Mouse (Mus musculus): ENCODE results near the gene St13.

St13 gene

DNA sequence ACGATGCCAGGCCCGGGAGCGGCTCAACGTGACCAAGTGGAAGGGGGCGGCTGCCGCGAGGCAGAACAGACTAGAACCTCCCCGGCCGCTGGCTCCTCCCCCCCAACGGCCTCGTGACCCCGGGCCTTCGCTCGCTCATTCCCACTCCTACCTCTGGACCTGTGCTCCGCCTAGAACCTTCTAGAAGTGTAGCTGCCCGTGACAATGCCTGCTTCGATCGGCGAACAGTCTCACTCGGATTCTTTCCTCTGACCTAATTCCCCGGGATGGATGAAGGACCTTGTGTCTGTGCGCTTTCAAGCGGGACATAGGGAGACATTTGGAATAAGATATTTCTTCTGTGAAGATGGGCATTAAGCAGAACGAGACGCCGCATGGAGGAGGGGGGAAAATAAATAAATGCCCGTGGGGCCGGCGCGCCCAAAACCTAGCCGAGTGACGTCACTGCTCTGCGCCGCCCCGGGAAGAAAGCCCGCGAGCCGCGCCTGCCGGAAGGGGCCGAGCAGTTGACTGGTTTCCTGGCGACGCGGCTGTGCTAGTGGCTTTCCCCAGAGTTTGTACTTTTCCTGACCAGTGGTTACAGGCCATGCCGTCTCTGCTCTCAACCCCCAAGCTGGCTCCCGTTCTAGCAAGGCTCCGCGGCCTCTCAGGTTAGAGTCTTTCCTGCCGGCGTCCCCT is at the start of gene St13, which contains the start of gene Xpnpep3:
TSS of gene St13 (minus strand) at position 440 of the 678 bp plus-strand sequence.
TSS of gene Xpnpep3 (plus strand) at position 501 of the 678 bp plus-strand sequence.
- DNase-seq (ENCODE audit: low spot score) = peak; percentile 97

DNA sequence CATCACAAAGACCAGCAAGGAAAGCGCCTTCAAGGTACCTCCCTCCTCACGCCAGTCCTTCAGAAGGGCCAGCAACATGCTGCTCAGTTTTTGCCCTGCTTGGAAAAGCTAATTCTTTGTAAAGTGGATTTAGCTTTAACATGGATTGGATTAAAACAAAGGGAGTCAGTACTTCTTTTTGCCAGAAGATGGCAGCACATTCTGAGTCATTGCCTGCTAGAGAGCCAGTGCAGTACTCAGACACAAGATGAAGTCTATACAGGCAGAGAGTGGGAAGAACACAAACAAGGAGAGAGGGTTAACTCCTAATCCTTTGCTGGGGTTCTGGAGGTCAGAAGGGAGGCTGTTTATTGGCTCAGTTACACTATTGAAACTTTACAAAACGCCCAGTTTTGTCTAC is 48.6 kb upstream of the St13 start:
- DNase-seq (ENCODE audit: low spot score) = peak; percentile 78

DNA sequence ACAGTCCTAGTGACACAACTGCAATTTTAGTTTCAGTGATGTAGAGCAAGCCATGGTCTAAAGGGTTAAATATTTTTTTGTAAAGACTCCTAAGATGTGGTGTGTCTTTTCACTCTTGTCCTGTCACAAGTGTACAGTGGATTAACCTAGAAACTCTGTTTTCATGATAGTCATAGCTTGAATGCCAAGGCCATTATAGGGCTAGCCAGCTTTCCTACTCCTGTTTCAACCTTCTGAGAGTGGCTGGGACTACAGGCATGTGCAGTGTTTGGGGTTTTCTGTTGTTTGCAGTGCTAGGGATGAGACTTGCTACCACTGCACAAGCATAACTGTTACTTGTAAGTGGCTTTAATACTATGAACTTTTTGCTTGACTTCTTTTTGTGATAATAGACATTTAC is 39.4 kb upstream of the St13 start:
- DNase-seq (ENCODE audit: low spot score) = no peak

DNA sequence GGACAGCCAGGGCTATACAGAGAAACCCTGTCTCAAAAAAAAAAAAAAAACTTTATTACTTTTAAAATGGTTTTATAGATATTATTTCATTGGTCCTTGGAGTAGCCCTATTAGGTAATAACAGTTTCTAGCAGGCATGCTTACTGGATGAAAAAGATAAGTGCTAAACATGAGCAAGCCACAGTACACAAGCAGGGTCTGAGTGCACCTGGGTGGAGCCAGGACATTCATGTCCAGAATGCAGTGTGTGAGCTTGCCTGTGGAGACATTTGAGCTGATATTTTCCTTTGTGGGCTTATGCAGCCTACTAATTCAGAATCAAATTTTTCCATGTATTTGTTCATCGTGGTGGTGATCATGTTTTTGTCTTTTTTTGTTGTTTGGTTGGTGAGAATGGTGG is 38.5 kb upstream of the St13 start:
- DNase-seq (ENCODE audit: low spot score) = no peak

DNA sequence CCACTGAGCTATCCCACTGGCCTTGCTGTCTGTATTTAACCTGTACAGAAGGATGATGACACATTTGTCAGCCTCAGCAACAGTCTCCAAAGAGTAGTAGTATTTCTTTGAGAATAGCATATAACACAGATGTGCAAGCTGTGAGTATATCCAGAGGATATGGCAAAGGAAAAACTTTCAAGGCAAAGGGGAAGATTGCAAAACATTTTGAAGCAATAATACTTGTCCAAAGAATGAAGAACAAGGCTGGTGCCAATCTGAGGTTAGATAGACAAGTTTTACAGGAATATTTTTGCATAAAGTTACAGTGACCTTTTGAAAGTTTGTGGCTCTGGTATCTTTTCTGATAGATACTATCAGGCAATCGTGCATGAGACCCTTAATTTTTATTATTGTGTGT is 31.3 kb upstream of the St13 start:
- DNase-seq (ENCODE audit: low spot score) = no peak

DNA sequence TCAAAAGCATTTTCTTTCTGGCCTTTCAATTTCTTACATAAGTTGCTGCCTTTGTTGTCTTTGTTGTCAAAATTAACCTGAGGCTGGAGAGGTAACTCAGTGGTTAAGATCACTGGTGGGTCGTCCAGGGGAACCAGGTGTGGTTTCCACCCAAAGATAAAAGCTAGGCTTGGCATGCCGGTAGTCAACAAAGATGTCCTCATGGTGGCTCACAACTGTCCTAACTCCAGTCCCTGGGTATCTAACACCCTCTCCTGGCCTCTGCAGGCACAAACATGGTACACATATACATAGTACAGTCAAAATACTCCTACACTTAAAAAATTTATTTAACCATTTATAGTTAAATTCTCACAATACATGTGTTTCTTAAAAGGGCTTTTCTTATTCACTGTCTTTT is 28.1 kb upstream of the St13 start:
- DNase-seq (ENCODE audit: low spot score) = no peak

DNA sequence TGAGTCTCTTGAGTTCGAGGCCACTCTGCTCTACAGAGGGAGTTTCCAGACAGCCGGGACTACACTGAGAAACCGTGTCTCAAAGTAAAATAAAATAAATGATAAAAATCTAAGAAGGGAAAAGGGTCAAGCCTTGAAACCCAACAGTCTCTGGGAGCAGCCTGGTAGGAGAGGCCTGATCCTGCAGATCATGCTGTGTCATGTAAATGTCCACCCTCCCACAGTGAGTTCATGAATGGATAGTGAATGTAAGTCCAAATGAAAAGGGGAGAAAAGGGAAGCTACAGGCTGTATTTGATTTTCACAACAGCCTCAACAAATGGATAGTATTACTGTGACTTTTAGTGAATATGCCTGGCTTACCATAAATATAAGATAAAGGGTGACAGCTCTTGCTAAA is 25.4 kb upstream of the St13 start:
- DNase-seq (ENCODE audit: low spot score) = no peak

DNA sequence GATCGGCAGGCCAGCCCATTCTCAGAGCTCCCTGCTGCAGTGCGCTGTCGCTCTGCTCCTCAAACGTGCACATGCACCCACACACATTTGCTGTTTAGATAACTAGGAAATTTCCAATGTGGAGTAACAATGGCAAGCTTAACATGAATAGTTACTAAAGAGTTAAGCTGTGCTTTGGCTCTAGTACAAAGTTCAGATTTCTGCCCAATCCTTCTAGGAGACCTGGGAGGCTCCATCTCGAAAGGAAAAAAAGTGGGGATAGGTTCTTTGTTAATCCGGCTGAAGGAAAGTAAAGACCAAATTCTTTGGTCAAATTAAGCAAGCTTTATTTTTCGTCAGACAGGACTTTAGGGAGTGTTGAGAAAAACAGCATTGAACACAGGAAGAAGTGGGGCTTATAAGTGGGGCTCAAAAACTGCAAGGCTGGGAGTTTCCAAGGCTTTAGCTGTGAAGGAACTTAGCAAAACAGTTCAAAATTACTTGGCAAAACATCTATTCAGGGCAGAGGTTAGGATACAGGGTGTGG is 22.3 kb upstream of the St13 start:
- no peak for DNase-seq (ENCODE audit: low spot score)

DNA sequence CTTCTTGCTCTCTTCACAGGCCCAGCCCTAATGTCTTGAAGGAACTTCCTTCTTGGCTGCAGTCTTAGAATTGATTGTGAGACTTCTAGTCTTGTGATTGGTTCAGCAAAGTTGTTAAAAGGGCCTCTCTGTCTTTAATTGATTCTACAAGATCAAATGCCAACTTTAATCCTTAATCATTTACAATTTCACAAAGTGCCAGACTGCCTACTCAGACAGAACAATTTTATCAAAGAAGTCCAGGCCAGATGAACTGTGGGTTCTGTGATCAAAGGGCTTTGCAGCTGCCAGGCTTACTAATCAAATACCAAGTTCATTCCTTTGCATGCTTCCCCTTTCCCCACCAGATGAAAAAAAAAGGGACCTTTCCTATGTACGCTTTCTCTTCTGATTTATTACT is 21.6 kb upstream of the St13 start:
- no peak for DNase-seq (ENCODE audit: low spot score)

DNA sequence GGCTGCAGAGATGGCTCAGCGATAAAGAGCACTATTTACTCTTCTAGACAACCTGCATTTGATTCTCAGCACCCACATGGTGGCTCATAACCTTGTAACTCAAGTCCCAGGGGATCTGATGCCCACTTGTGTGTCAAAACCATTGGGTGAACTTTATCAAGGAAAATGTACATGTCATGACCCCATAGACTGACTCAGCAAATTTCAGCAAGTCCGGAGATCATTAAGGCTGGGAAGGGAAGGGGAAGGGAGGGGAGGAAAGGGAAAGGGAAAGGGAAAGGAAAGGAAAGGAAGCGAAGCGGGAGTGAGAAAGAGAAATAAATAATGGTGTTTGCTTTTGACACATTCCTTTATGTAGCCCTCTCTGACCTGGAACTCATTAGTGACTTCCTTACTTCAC is 18.2 kb upstream of the St13 start:
- no peak for DNase-seq (ENCODE audit: low spot score)

DNA sequence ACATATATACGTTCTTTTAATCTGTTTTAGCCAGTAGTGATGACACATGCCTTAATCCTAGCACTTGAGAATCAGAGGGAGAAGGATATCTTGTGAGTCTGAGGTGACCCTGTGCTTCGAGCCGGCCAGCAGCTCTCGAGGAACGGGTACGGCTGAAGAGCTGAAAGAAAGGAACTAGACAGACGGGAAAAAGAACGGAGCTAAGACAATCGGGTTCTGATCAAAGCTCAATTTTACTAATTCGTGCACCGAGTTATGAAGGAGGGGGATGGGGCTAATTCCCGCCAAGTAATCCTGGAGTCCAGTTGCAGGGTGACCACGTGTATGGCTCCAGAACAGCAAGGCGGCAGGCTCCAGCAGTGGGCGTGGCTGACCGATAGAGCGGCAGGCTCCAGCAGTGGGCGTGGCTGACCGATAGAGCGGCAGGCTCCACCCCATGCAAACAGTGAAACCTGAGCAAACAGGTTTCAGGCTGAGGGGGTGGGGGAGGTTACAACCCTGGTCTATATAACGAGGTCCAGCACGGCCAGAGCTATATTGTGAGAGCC is 17.0 kb upstream of the St13 start:
- peak; percentile 75 for DNase-seq (ENCODE audit: low spot score)

DNA sequence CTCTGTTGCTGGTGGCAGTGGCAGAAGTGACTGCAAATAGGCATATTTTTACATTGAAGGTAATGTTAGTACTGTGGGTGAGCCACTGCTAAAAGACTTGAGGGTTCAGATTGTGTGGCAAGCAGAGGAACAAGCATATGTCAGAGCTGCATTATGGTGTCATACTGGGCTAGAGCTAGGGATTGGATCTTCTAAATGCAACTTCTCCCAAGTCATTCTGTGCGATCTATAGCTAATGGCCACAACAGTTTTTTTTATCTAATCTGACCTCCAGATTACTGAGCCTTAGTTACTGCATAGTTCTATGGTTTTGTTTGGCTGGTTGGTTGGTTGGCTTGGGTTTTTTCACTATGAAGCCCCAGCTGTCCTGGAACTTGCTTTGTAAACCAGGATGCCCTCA is 8.3 kb upstream of the St13 start, which contains the start of gene Dnajb7:
TSS of gene Dnajb7 (minus strand) at position 101 of the 400 bp plus-strand sequence.
- no peak for DNase-seq (ENCODE audit: low spot score)

DNA sequence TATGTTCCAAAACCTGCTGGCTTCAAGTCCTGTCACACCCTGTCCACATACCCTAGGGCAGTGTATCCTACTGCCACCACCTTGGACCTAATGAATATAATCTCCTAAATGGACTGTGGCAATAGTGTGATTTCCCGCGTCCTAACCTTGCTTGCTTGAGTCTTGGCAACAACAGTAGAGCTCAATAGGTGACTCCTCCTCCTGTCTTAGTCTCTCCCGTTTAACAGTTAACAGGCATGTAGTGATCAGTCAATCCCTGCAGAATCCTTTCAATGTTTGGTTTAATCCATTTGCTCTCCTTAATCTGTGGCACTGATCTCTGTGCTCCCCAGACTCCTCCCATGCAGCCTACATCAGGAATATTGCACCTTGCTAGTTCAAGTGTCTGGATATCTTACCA is 5.1 kb upstream of the St13 start:
- DNase-seq (ENCODE audit: low spot score) = no peak

DNA sequence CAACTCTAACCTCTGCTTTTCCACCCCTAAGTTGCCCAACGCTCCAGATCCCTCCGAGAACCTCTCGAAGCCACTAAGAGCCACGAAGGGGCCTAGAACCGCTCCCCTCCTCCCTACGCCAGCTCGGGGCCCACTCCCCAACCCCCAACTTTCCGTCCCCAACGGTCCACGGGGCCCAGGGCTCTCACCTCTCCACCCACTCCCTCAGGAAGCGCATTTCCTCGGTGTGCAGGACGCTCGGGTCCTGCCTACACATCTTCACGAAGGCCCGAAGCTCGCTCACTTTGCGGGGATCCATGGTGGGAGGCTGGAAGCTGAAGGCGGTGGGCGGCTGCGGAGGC is 610 bp downstream of the St13 start:
- no peak for DNase-seq (ENCODE audit: low spot score)

DNA sequence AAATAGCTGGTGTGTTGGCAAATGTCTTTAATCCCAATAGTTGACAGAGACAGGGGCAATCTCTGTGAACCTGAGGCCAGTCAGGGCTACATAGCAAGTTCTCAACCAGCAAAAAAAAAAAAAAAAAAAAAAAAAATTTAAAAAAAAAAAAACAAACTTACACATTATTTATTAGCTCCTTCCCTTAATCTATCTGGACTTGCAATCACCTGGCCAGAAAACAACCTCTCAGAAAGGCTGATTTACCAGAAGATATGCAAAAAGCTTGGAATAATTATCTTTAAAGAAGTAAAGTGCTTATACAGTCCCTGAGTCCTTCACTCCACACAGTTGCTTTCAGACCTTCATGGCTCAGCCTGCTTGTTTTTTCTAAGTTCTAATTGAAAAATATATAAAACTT is 1.7 kb downstream of the St13 start:
- no peak for DNase-seq (ENCODE audit: low spot score)

DNA sequence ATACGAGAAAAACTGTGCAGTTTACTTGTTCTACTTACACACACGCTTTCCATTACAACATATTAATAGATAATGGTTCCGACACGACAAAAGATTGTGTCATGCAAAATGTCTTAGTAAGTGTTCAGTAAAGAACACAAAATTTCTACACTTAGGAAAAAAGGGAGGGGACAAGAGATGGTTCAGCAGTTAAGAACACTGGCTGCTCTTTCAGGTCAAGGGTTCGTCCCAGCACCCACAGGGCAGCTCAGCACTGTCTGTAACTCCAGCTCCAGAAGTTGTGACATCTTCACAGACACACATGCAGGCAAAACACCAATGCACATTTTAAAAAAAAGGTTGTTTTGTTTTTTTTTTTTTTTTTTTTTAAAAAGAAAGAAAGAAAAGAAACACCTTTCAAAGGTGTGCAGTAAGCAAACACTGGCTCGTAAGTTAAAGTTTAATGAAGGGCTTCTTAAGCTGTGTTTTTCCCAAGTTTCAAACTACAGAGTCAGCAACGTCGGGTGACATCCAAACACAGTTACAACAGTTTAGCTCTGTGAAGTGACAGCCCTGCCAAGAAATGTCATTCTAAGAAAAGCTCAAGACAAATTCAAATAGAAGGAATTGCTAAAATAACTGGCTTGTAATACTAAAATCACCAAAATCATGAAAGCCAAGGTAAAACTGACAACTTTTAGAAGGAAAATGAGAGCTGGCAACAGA is 5.5 kb downstream of the St13 start:
- no peak for DNase-seq (ENCODE audit: low spot score)

DNA sequence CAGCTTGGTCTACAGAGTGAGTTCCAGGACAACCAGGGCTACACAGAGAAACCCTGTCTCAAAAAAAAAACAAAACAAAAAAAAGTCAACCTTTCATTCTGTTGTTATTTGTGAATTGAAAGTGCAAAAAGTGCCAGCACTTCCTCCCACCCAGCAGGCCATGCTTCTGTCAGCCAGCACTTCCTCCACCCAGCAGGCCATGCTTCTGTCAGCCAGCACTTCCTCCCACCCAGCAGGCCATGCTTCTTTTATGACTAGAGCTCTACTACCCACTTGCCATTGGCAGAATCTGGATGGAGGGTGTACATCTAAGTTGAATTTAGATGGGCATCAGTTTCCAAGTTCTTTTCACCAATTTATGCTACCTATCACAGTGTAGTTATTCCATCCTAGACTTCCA is 6.9 kb downstream of the St13 start:
- DNase-seq (ENCODE audit: low spot score) = peak; percentile 28

DNA sequence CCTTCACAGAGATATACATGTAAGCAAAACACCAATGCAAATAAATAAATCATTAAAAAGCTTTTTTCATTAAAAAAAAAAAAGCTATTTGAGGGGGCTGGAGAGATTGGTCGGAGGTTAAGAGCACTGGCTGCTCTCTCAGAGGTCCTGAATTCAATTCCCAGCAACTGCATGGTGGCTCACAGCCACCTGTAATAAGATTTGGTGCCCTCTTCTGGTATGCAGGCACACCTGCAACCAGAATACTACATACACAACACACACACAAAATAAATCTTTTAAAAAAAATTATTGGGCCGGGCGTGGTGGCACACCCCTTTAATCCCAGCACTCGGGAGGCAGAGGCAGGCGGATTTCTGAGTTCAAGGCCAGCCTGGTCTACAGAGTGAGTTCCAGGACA is 13.6 kb downstream of the St13 start:
- DNase-seq (ENCODE audit: low spot score) = no peak

DNA sequence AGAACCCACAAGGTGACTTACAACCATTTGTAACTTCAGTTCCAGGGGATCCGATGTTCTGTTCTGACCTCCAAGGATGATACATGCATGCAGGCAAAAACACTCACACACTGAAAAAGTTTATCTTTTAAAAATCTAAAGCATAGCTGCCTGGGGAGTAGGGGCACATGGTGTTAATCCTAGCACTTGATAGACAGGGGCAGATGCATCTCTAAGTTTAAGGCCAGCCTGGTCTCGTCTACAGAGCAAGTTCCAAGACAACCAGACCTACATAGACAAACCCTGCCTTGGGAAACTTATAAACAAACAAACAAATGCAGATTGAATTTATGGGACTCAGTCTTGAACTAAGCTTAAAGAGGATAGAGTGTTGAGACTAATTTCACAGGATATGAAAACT is 21.0 kb downstream of the St13 start:
- DNase-seq (ENCODE audit: low spot score) = no peak

DNA sequence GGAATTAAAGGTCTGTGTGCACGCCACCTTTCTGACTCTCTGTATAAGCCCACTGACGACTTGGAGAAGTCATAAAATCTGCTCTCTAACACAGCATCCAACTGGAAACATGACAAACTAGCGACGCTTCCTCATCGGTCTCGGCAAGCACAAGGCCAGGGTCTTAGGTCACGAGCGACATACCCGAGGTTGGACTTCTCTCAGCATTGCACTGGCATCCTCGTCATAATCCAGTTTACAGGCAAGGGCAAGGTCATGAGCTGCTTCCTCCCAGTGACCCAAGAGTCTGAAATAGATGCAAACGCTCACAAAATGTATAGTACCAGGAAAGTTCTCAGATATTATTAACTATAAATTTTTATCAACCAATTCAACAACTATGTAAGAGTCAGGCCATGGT is 25.3 kb downstream of the St13 start:
- DNase-seq (ENCODE audit: low spot score) = no peak

DNA sequence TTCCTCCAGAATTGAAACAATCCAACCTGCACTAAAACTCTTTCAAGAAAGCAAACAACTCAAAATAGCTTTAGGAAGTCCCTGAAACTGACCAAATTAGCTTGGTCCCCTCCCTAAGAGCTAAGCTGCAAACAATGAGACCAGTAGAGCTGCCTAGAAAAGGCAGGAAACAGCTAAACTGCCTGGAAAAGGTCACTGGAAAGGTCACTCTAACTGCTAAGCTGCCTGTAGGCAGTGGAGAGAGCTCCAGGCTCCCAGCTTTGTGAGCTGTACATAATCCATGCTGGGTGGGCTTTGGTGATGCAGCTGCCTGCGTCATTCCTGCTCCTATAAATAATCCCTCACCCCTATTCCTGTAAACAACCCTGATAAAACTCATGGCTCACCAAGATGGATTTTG is 29.5 kb downstream of the St13 start:
- DNase-seq (ENCODE audit: low spot score) = no peak

DNA sequence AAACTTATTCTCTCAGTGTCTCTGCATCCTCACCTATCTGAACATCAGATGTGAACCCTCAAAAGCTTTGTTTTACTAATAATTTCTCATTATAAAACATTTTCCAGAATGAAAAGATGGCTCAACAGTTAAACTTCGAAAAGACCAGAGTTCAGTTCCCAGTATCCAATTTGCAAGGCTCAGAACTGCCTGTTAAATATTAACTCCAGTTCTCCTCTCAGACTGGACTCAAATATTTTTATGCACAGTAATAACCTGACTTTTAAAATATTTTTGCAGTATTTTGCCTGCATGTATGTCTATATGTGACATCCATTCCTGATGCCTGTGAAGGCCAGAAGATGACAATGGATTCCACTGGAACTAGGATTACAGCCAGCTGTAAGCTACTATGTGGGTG is 31.3 kb downstream of the St13 start:
- no peak for DNase-seq (ENCODE audit: low spot score)

DNA sequence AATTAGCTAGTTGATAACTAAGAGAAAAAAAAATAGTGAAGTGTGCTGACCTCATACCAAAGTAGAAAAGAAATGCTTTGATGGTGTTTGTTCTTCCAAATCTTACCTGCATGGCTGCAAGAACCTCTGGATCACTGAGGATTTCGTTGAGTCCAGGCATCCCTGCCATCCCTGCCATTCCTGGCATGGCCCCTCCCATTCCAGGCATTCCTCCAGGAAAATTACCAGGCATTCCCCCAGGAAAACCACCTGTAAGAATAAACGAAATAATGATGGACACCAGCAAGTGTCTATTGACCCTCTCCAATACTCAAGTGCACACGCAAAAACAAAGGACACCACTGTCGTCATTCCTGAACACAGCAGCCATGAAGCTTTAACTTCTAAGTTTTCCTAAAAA is 33.6 kb downstream of the St13 start:
- DNase-seq (ENCODE audit: low spot score) = no peak

DNA sequence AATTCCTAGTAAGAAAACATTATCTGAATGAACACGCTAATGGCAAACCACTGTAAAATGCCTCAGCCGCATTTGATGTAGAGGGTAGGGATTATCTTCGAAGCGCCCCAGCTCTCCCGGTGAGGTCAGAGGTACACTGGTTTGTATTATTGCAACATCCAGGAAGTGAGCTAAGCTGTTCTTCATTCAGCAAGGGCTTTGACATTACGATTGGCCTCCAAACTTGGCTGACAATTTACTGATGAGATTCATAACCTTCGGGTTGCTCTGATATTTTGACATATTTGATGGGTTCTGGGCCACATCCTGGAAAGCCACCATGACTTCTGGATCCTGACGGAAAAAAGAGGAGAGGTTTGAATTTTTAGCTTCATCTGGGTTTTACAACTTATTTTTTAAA is 34.6 kb downstream of the St13 start:
- no peak for DNase-seq (ENCODE audit: low spot score)
